35 mouse cellular contexts compared by ENCODE assay signal in the genomic region with DNA sequence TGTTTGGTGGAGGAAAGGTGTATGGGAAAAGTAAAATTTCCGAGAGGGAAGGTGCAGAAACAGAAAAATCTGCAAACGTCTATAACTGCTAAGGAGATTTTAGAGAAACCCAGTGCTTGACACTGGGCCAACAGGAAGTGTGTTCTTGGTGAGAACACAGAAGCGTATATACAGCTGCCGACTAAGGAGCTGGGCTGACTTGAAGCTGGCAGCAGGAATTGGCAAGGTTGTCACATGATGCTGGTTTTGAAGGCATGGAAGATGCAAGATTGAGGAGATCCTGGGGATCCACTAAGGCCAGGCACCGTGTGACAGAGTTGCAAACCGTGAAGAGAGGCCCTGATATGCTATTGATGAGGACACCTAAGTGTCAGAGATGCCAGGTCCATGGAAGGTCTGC. TPM values are rescaled to one million over a fixed set of nuclear protein-coding genes. Genes with fewer than 3 reads are reported as not detected.
DNase-seq lines count a peak whose midpoint lies in the region; ATAC-seq and TF ChIP-seq lines count a peak whose summit lies in the region.
"Had no signal": no experiment of that assay in that cellular context is flagged by ENCODE, and none has a peak within 500 bp of the region (broad histone marks: within the 10 kb centered on the region; RNA-seq: fewer than 3 reads in every experiment).

No protein-coding gene starts in this region.

- no peaks in the 10 kb centered on the region for H3K36me3 ChIP-seq in limb, embryonic 14.5 days (ENCODE audit: control insufficient read depth, insufficient read depth, low read length)
- H3K36me3 ChIP-seq in limb, embryonic 10.5 days = no peaks in the 10 kb centered on the region
- no peaks in the 10 kb centered on the region for H3K36me3 ChIP-seq in MEL (ENCODE audit: control insufficient read depth in 1 of 2, insufficient read depth in 2 of 2, low read length in 2 of 2)
- H3K36me3 ChIP-seq: embryonic facial prominence, embryonic 10.5 days; embryonic facial prominence, embryonic 15.5 days; hindbrain, embryonic 13.5 days; liver, embryonic 15.5 days; neural tube, embryonic 12.5 days had no signal

- no peak for TF ChIP-seq CTCF in MEL (IDR thresholded peaks at IDR 0.05 in 2 of 3, conservative IDR thresholded peaks at IDR 0.05 in 1 of 3; ENCODE audit: control insufficient read depth in 1 of 3, insufficient read depth in 1 of 3, low read depth in 2 of 3, low read length in 3 of 3, poor library complexity in 1 of 3, severe bottlenecking in 1 of 3)

- peak; percentile 29 for DNase-seq in limb, embryonic 14.5 days (ENCODE audit: low spot score)
- DNase-seq in limb, embryonic 10.5 days (ENCODE audit: low spot score) = no peak
- peak; percentile 44 for DNase-seq in MEL (ENCODE audit: low read depth, low spot score)
- peak; percentile 42 for DNase-seq in brain, adult 2 months (ENCODE audit: low read depth, low spot score)
- DNase-seq: adrenal gland, postnatal 10 days; cerebellum, adult 18-20 months; cerebellum, postnatal 10 days; gastrocnemius, postnatal 10 days; heart, postnatal 36 days; kidney, adult 8-10 months; kidney, postnatal 4 days; layer of hippocampus, postnatal 36 days; lung, postnatal 10 days; right cerebral cortex, adult 18-20 months; spleen, adult 18-20 months; thymus, adult 2 months; thymus, postnatal 36 days had no signal

- no peaks in the 10 kb centered on the region for H3K79me2 ChIP-seq in MEL (ENCODE audit: control insufficient read depth, insufficient read depth, low read length, poor library complexity)

- no peak for TF ChIP-seq POLR2A in limb, embryonic 14.5 days (IDR thresholded peaks at IDR 0.05; ENCODE audit: borderline replicate concordance, extremely low read depth, insufficient read depth, insufficient read length)
- TF ChIP-seq POLR2A in MEL (IDR thresholded peaks at IDR 0.05; ENCODE audit: control insufficient read depth in 1 of 2, insufficient read depth in 1 of 2, low read depth in 1 of 2, low read length in 2 of 2, poor library complexity in 1 of 2) = no peak

- no peak for TF ChIP-seq EP300 in MEL (IDR thresholded peaks at IDR 0.05; ENCODE audit: low read depth in 1 of 2, low read length in 2 of 2)

- no peak overlapping the region for H3K4me3 ChIP-seq in limb, embryonic 14.5 days (replicated peaks; ENCODE audit: low read length)
- no peak overlapping the region for H3K4me3 ChIP-seq in limb, embryonic 10.5 days
- H3K4me3 ChIP-seq in MEL (ENCODE audit: control insufficient read depth in 1 of 2, insufficient read depth in 1 of 2, low read depth in 2 of 2, low read length in 2 of 2) = no peak overlapping the region
- H3K4me3 ChIP-seq: embryonic facial prominence, embryonic 10.5 days; embryonic facial prominence, embryonic 15.5 days; forebrain, embryonic 13.5 days; hindbrain, embryonic 13.5 days; liver, embryonic 15.5 days; myocyte; neural tube, embryonic 12.5 days had no signal

- no peak for TF ChIP-seq RAD21 in MEL (IDR thresholded peaks at IDR 0.05; ENCODE audit: low read depth, low read length)

- no peaks in the 10 kb centered on the region for H3K9me3 ChIP-seq in limb, embryonic 14.5 days (ENCODE audit: control insufficient read depth, low read length)
- no peaks in the 10 kb centered on the region for H3K9me3 ChIP-seq in limb, embryonic 10.5 days (replicated peaks)
- no peaks in the 10 kb centered on the region for H3K9me3 ChIP-seq in MEL (replicated peaks; ENCODE audit: insufficient read depth, low read length)
- H3K9me3 ChIP-seq: embryonic facial prominence, embryonic 10.5 days; embryonic facial prominence, embryonic 15.5 days; forebrain, embryonic 13.5 days; hindbrain, embryonic 13.5 days; liver, embryonic 15.5 days; neural tube, embryonic 12.5 days had no signal

- no peak overlapping the region for H3K4me2 ChIP-seq in limb, embryonic 14.5 days (replicated peaks; ENCODE audit: low read depth, low read length, severe bottlenecking)
- H3K4me2 ChIP-seq: embryonic facial prominence, embryonic 15.5 days; forebrain, embryonic 13.5 days; heart, embryonic 11.5 days; hindbrain, embryonic 13.5 days; liver, embryonic 15.5 days; midbrain, embryonic 11.5 days; neural tube, embryonic 12.5 days had no signal

- ATAC-seq in limb, embryonic 14.5 days (ENCODE audit: low FRiP score, low read depth) = no peak
- peak; percentile 47 for ATAC-seq in megakaryocyte progenitor cell, adult 5-6 weeks (replicated peaks; ENCODE audit: poor library complexity)
- no peak for ATAC-seq in megakaryocyte-erythroid progenitor cell, adult 5-6 weeks (replicated peaks; ENCODE audit: low FRiP score, low TSS enrichment, poor library complexity, severe bottlenecking)
- ATAC-seq: forebrain, embryonic 13.5 days; intestine, embryonic 16.5 days; midbrain, embryonic 16.5 days had no signal

- H3K4me1 ChIP-seq in limb, embryonic 14.5 days (ENCODE audit: control insufficient read depth, insufficient read depth, low read length) = no peaks in the 10 kb centered on the region
- H3K4me1 ChIP-seq in limb, embryonic 10.5 days = no peaks in the 10 kb centered on the region
- H3K4me1 ChIP-seq in MEL (ENCODE audit: control insufficient read depth in 1 of 2, insufficient read depth in 2 of 2, low read length in 2 of 2) = no peaks in the 10 kb centered on the region
- H3K4me1 ChIP-seq: embryonic facial prominence, embryonic 10.5 days; embryonic facial prominence, embryonic 15.5 days; forebrain, embryonic 13.5 days; hindbrain, embryonic 13.5 days; liver, embryonic 15.5 days; neural tube, embryonic 12.5 days had no signal

- H3K27me3 ChIP-seq in limb, embryonic 14.5 days (ENCODE audit: control insufficient read depth, insufficient read depth, low read length) = no peaks in the 10 kb centered on the region
- no peaks in the 10 kb centered on the region for H3K27me3 ChIP-seq in limb, embryonic 10.5 days (ENCODE audit: low read depth, poor library complexity, severe bottlenecking)
- H3K27me3 ChIP-seq in MEL (ENCODE audit: control insufficient read depth in 1 of 2, insufficient read depth in 2 of 2, low read length in 2 of 2) = peaks cover 0 to 2% of the 10 kb centered on the region in 2 experiments; a peak in 1 of 4 replicates
- H3K27me3 ChIP-seq: CH12.LX; embryonic facial prominence, embryonic 15.5 days; forebrain, embryonic 13.5 days; hindbrain, embryonic 13.5 days; liver, embryonic 15.5 days; neural tube, embryonic 12.5 days had no signal

- no peak overlapping the region for H3K27ac ChIP-seq in limb, embryonic 14.5 days (replicated peaks; ENCODE audit: low read depth, low read length)
- no peak overlapping the region for H3K27ac ChIP-seq in limb, embryonic 10.5 days
- no peak overlapping the region for H3K27ac ChIP-seq in MEL (ENCODE audit: control insufficient read depth, low read depth, low read length)
- H3K27ac ChIP-seq: embryonic facial prominence, embryonic 10.5 days; embryonic facial prominence, embryonic 15.5 days; forebrain, embryonic 13.5 days; hindbrain, embryonic 13.5 days; kidney, postnatal 0 days; liver, embryonic 15.5 days; macrophage; neural tube, embryonic 12.5 days had no signal

- WGBS in limb, embryonic 14.5 days = 56% methylated on average over 6 of the region's 6 CpGs
- WGBS in limb, embryonic 10.5 days = 85% methylated on average over 6 of the region's 6 CpGs

- no peak overlapping the region for H3K9ac ChIP-seq in limb, embryonic 14.5 days (ENCODE audit: low read depth, low read length, severe bottlenecking)
- no peak overlapping the region for H3K9ac ChIP-seq in MEL (ENCODE audit: control insufficient read depth, low read depth, low read length, poor library complexity, severe bottlenecking)
- H3K9ac ChIP-seq: embryonic facial prominence, embryonic 15.5 days; forebrain, embryonic 13.5 days; hindbrain, embryonic 13.5 days; liver, embryonic 15.5 days; neural tube, embryonic 12.5 days had no signal

TF ChIP-seq in MEL, 35 proteins besides CTCF, POLR2A, EP300 and RAD21:
- TF ChIP-seq POLR2AphosphoS5 (IDR thresholded peaks at IDR 0.05; ENCODE audit: borderline replicate concordance, low read depth, low read length) (no peak), ZKSCAN1 (IDR thresholded peaks at IDR 0.05; ENCODE audit: low read depth, low read length) (no peak), ELF1 (IDR thresholded peaks at IDR 0.05; ENCODE audit: low read depth, low read length) (no peak), USF2 (IDR thresholded peaks at IDR 0.05; ENCODE audit: borderline replicate concordance in 1 of 2, insufficient read depth in 1 of 2, low read depth in 1 of 2, low read length in 2 of 2) (no peak)

RNA-seq across cellular contexts. Expression of gene 1700019D03Rik, which starts 59.8 kb away (rescaled TPM):
- polyA plus RNA-seq in limb, embryonic 14.5 days (2012; rRNA removed) = 0.96 and 0.97 TPM in 2 replicates
- 3.2 and 3.5 TPM in 2 replicates for polyA plus RNA-seq in limb, embryonic 14.5 days (2014; fragmentation: Nextera tagmentation; extraction: Ambion mirVana)
- polyA plus RNA-seq in limb, embryonic 10.5 days (2016; fragmentation: Nextera tagmentation; extraction: Ambion mirVana) = 0.84 and 1.1 TPM in 2 replicates
- not detected in 2 replicates for total RNA-seq in MEL (2012; rRNA removed)
- polyA plus RNA-seq in MEL (2012; ENCODE audit: insufficient read depth in 1 of 2, insufficient read length in 2 of 2, low read depth in 1 of 2, low replicate concordance in 2 of 2, missing spikeins in 1 of 2) = not detected
- 0.17 and 0.20 TPM in 2 replicates for total RNA-seq in megakaryocyte progenitor cell, adult 5-6 weeks (2015)
- 0.10 and 0.17 TPM in 2 replicates for total RNA-seq in megakaryocyte progenitor cell, adult 5-6 weeks (2017)
- total RNA-seq in megakaryocyte-erythroid progenitor cell, adult 5-6 weeks (2014; fragmentation: Nextera tagmentation) = 0.20 TPM in 1 of 2 replicates, not detected in the other
- 0.30 TPM in 1 of 2 replicates, not detected in the other for total RNA-seq in megakaryocyte-erythroid progenitor cell, adult 5-6 weeks (2017)
- total RNA-seq: liver, adult 2 months had no signal
- polyA plus RNA-seq: C2C12; liver, adult 2 months; macrophage had no signal
